Mouse (Mus musculus): ENCODE data around the gene Il4. TPM values are rescaled to one million over a fixed set of nuclear protein-coding genes. Genes with fewer than 3 reads are reported as not detected.
A peak's percentile ranks its signal among the peaks of the same experiment; 100 is the strongest.

Gene Il4
- total RNA-seq, 2 experiments from 2014 or later, result not detected

- DNase-seq (ENCODE audit: low spot score in 2 of 2), result no peak
Observed at GRCm38 (mm10) chr11:53624124-53624523, 5.7 kb upstream of the Il4 start.

GRCm38 (mm10) chr11:53623573-53623972, 5.1 kb upstream of the Il4 start:
- DNase-seq (ENCODE audit: low spot score in 2 of 2), result no peak

- DNase-seq (ENCODE audit: low spot score in 2 of 2), result no peak
Observed at GRCm38 (mm10) chr11:53622440-53622806, 4.0 kb upstream of the Il4 start.

GRCm38 (mm10) chr11:53621582-53622439, 3.3 kb upstream of the Il4 start:
- no peak for DNase-seq (ENCODE audit: low spot score in 2 of 2)

GRCm38 (mm10) chr11:53620094-53620493, 1.6 kb upstream of the Il4 start:
- DNase-seq (ENCODE audit: low spot score in 2 of 2), result no peak

GRCm38 (mm10) chr11:53619428-53619827, 959 bp upstream of the Il4 start:
- no peak for DNase-seq (ENCODE audit: low spot score in 2 of 2)

- no peak for DNase-seq (ENCODE audit: low spot score in 2 of 2)
Observed at GRCm38 (mm10) chr11:53617562-53618109, 833 bp downstream of the Il4 start.

GRCm38 (mm10) chr11:53616748-53617558, 1.5 kb downstream of the Il4 start:
- DNase-seq (ENCODE audit: low spot score in 2 of 2), result no peak

GRCm38 (mm10) chr11:53615575-53615974, 2.9 kb downstream of the Il4 start:
- no peak for DNase-seq (ENCODE audit: low spot score in 2 of 2)

- DNase-seq (ENCODE audit: low spot score in 2 of 2), result no peak
Observed at GRCm38 (mm10) chr11:53615172-53615571, 3.3 kb downstream of the Il4 start.

GRCm38 (mm10) chr11:53609672-53610071, 8.8 kb downstream of the Il4 start:
- no peak for DNase-seq (ENCODE audit: low spot score in 2 of 2)

- DNase-seq (ENCODE audit: low spot score in 2 of 2), result no peak
Observed at GRCm38 (mm10) chr11:53609231-53609630, 9.2 kb downstream of the Il4 start.

GRCm38 (mm10) chr11:53605609-53606008, 12.9 kb downstream of the Il4 start:
- no peak for DNase-seq (ENCODE audit: low spot score in 2 of 2)

GRCm38 (mm10) chr11:53604983-53605382, 13.5 kb downstream of the Il4 start:
- DNase-seq (ENCODE audit: low spot score in 2 of 2), result no peak

- no peak for DNase-seq (ENCODE audit: low spot score in 2 of 2)
Observed at GRCm38 (mm10) chr11:53591116-53591515, 27.4 kb downstream of the Il4 start.

- DNase-seq (ENCODE audit: low spot score in 2 of 2), result peak; percentile 27 to 35
Observed at GRCm38 (mm10) chr11:53590368-53590768, 28.1 kb downstream of the Il4 start.

GRCm38 (mm10) chr11:53588279-53588678, 30.2 kb downstream of the Il4 start:
- no peak for DNase-seq (ENCODE audit: low spot score in 2 of 2)

GRCm38 (mm10) chr11:53585510-53585909, 33.0 kb downstream of the Il4 start:
- DNase-seq (ENCODE audit: low spot score in 2 of 2), result no peak

- peak in 1 of 2 experiments; percentile 46 for DNase-seq (ENCODE audit: low spot score in 2 of 2)
Observed at GRCm38 (mm10) chr11:53584849-53585248, 33.6 kb downstream of the Il4 start.

GRCm38 (mm10) chr11:53583151-53583550, 35.3 kb downstream of the Il4 start:
- DNase-seq (ENCODE audit: low spot score in 2 of 2), result no peak

- DNase-seq (ENCODE audit: low spot score in 2 of 2), result no peak
Observed at GRCm38 (mm10) chr11:53580562-53580961, 37.9 kb downstream of the Il4 start.
